In genomic region chr12:4160322-4160721, GRCm38 (mm10) we compare ENCODE assay signal across 13 mouse cellular contexts. TPM values are rescaled to one million over a fixed set of nuclear protein-coding genes. Genes with fewer than 3 reads are reported as not detected.
DNase-seq lines count a peak whose midpoint lies in the region; ATAC-seq lines count a peak whose summit lies in the region.
"Had no signal": no experiment of that assay in that cellular context is flagged by ENCODE, and none has a peak within 500 bp of the region (broad histone marks: within the 10 kb centered on the region; RNA-seq: fewer than 3 reads in every experiment).

No protein-coding gene starts in this region.

- no peaks in the 10 kb centered on the region for H3K9me3 ChIP-seq in heart, embryonic 12.5 days (replicated peaks)
- no peaks in the 10 kb centered on the region for H3K9me3 ChIP-seq in limb, embryonic 11.5 days (ENCODE audit: control insufficient read depth, low read length)
- H3K9me3 ChIP-seq in limb, embryonic 10.5 days (replicated peaks), result no peaks in the 10 kb centered on the region
- H3K9me3 ChIP-seq in forebrain, embryonic 14.5 days (replicated peaks; ENCODE audit: control insufficient read depth, low read length), result no peaks in the 10 kb centered on the region
- H3K9me3 ChIP-seq: liver, embryonic 15.5 days had no signal

- H3K79me2 ChIP-seq in macrophage (ENCODE audit: inconsistent target), result no peaks in the 10 kb centered on the region

- no peak overlapping the region for H3K4me2 ChIP-seq in heart, embryonic 12.5 days
- no peak overlapping the region for H3K4me2 ChIP-seq in limb, embryonic 11.5 days (ENCODE audit: low read depth, severe bottlenecking)
- no peak overlapping the region for H3K4me2 ChIP-seq in forebrain, embryonic 14.5 days (ENCODE audit: low read length)
- H3K4me2 ChIP-seq: liver, embryonic 15.5 days had no signal

- no peak overlapping the region for H3K9ac ChIP-seq in heart, embryonic 12.5 days
- no peak overlapping the region for H3K9ac ChIP-seq in limb, embryonic 11.5 days (ENCODE audit: low read length)
- no peak overlapping the region for H3K9ac ChIP-seq in forebrain, embryonic 14.5 days (ENCODE audit: low read length)
- H3K9ac ChIP-seq: liver, embryonic 15.5 days had no signal

- WGBS in heart, embryonic 12.5 days, result 57% methylated on average over 7 of the region's 7 CpGs
- 69% methylated on average over 7 of the region's 7 CpGs for WGBS in limb, embryonic 11.5 days
- 78% methylated on average over 7 of the region's 7 CpGs for WGBS in limb, embryonic 10.5 days
- WGBS in macrophage (ENCODE audit: missing documents), result 92% methylated on average over 6 of the region's 7 CpGs
- 70% methylated on average over 7 of the region's 7 CpGs for WGBS in forebrain, embryonic 14.5 days

- H3K27me3 ChIP-seq in heart, embryonic 12.5 days (replicated peaks), result no peaks in the 10 kb centered on the region
- H3K27me3 ChIP-seq in limb, embryonic 11.5 days (ENCODE audit: control insufficient read depth, insufficient read depth, low read length), result no peaks in the 10 kb centered on the region
- no peaks in the 10 kb centered on the region for H3K27me3 ChIP-seq in limb, embryonic 10.5 days (ENCODE audit: low read depth, poor library complexity, severe bottlenecking)
- no peaks in the 10 kb centered on the region for H3K27me3 ChIP-seq in forebrain, embryonic 14.5 days (replicated peaks; ENCODE audit: control insufficient read depth, insufficient read depth, low read length)
- H3K27me3 ChIP-seq: liver, embryonic 15.5 days had no signal

- no peak for DNase-seq in heart, postnatal 14 days
- DNase-seq in limb, embryonic 11.5 days (ENCODE audit: low spot score), result peak; percentile 39
- DNase-seq in limb, embryonic 10.5 days (ENCODE audit: low spot score), result no peak
- DNase-seq in R1 (ENCODE audit: low read depth, low spot score), result peak; percentile 64
- DNase-seq in ovary, postnatal 10 days (ENCODE audit: low spot score), result no peak
- DNase-seq in forebrain, embryonic 14.5 days (ENCODE audit: low spot score), result no peak
- DNase-seq: cerebellum, postnatal 36 days; heart, postnatal 4 days had no signal

- intact Hi-C loops in heart, postnatal 14 days (cut with DNase I), result no loop called here

- H3K4me1 ChIP-seq in heart, embryonic 12.5 days (replicated peaks), result peaks cover 5% of the 10 kb centered on the region; the same call in 1 of the 2 replicates
- no peaks in the 10 kb centered on the region for H3K4me1 ChIP-seq in limb, embryonic 11.5 days (ENCODE audit: control insufficient read depth, insufficient read depth, low read length)
- H3K4me1 ChIP-seq in limb, embryonic 10.5 days, result peaks cover 10% of the 10 kb centered on the region
- no peaks in the 10 kb centered on the region for H3K4me1 ChIP-seq in forebrain, embryonic 14.5 days (ENCODE audit: control insufficient read depth, insufficient read depth, low read length)
- H3K4me1 ChIP-seq: liver, embryonic 15.5 days had no signal

- no peak overlapping the region for H3K4me3 ChIP-seq in heart, embryonic 12.5 days
- no peak overlapping the region for H3K4me3 ChIP-seq in limb, embryonic 11.5 days (ENCODE audit: low read depth, low read length)
- H3K4me3 ChIP-seq in limb, embryonic 10.5 days, result no peak overlapping the region
- no peak overlapping the region for H3K4me3 ChIP-seq in macrophage (ENCODE audit: inconsistent target)
- H3K4me3 ChIP-seq in forebrain, embryonic 14.5 days (ENCODE audit: low read depth, low read length), result no peak overlapping the region
- H3K4me3 ChIP-seq: erythroblast, embryonic 14.5 days; liver, embryonic 15.5 days had no signal

- no peak overlapping the region for H3K27ac ChIP-seq in heart, embryonic 12.5 days (ENCODE audit: poor library complexity, severe bottlenecking)
- H3K27ac ChIP-seq in limb, embryonic 11.5 days (replicated peaks; ENCODE audit: low read depth, low read length), result no peak overlapping the region
- H3K27ac ChIP-seq in limb, embryonic 10.5 days, result no peak overlapping the region
- peak overlapping the region; percentile 71 for H3K27ac ChIP-seq in macrophage
- no peak overlapping the region for H3K27ac ChIP-seq in forebrain, embryonic 14.5 days (ENCODE audit: low read depth, low read length)
- H3K27ac ChIP-seq: liver, embryonic 15.5 days had no signal

- no peaks in the 10 kb centered on the region for H3K36me3 ChIP-seq in heart, embryonic 12.5 days
- H3K36me3 ChIP-seq in limb, embryonic 11.5 days (ENCODE audit: control insufficient read depth, insufficient read depth, low read length), result no peaks in the 10 kb centered on the region
- H3K36me3 ChIP-seq in limb, embryonic 10.5 days, result no peaks in the 10 kb centered on the region
- no peaks in the 10 kb centered on the region for H3K36me3 ChIP-seq in macrophage (ENCODE audit: inconsistent target)
- no peaks in the 10 kb centered on the region for H3K36me3 ChIP-seq in forebrain, embryonic 14.5 days (ENCODE audit: control insufficient read depth, insufficient read depth, low read length)
- H3K36me3 ChIP-seq: liver, embryonic 15.5 days had no signal

- peak; percentile 42; the same call in 1 of the 2 replicates for ATAC-seq in heart, embryonic 12.5 days (ENCODE audit: insufficient number of reproducible peaks, low FRiP score)
- no peak for ATAC-seq in limb, embryonic 11.5 days (ENCODE audit: insufficient number of reproducible peaks, low FRiP score, low TSS enrichment, low read depth)
- ATAC-seq in forebrain, embryonic 14.5 days, result no peak
- ATAC-seq: CD4-positive, CD25-positive, alpha-beta regulatory T cell, adult 4 months had no signal

RNA-seq across cellular contexts. Expression of gene Adcy3, which starts 27.4 kb away (rescaled TPM):
- 7.4 and 7.8 TPM in 2 replicates for polyA plus RNA-seq in heart, embryonic 12.5 days (2016; fragmentation: Nextera tagmentation; extraction: Ambion mirVana)
- total RNA-seq in heart, postnatal 14 days (2021), result 1 to 10 TPM; 4.5 to 7.2 TPM
- polyA plus RNA-seq in limb, embryonic 11.5 days (2014; fragmentation: Nextera tagmentation; extraction: Ambion mirVana), result 4.7 and 7.4 TPM in 2 replicates
- polyA plus RNA-seq in limb, embryonic 10.5 days (2016; fragmentation: Nextera tagmentation; extraction: Ambion mirVana), result 8.1 and 8.4 TPM in 2 replicates
- 10 to 100 TPM in 11 of 26 experiments, 1 to 10 TPM in 13, under 1 TPM in 2; 0.65 to 59.8 (median 8.6) TPM for total RNA-seq in macrophage (2018; cell fraction: chromatin; rRNA removed)
- total RNA-seq in macrophage (2018; cell fraction: cytosol; rRNA removed), result 10 to 100 TPM in 18 of 26 experiments, 1 to 10 TPM in 8; 6.6 to 63.0 (median 22.7) TPM
- total RNA-seq in macrophage (2018; cell fraction: nucleus; rRNA removed), result 10 to 100 TPM in 22 of 26 experiments, 1 to 10 TPM in 4; 8.2 to 59.9 (median 16.7) TPM
- polyA plus RNA-seq in macrophage (2018), result 29.4 to 49.2 TPM (median 45.0 TPM) in 3 replicates
- polyA plus RNA-seq in forebrain, embryonic 14.5 days (2014; fragmentation: Nextera tagmentation; extraction: Ambion mirVana), result 5.3 and 6.5 TPM in 2 replicates

Comparison
In these comparisons a context has a peak if more than half of its experiments do, and no peak if none do; other contexts are left out.
1. DNase-seq: peak in limb, embryonic 11.5 days (single experiment) and R1 (single experiment); none in heart, postnatal 14 days (0 of 2), limb, embryonic 10.5 days (single experiment), ovary, postnatal 10 days (single experiment) and forebrain, embryonic 14.5 days (single experiment).